Mouse (Mus musculus): ENCODE results near the gene Actr1a. TPM values are rescaled to one million over a fixed set of nuclear protein-coding genes. Genes with fewer than 3 reads are reported as not detected.

Gene Actr1a
- total RNA-seq (2021), result 10 to 100 TPM; 88.4 to 97.0 TPM

GRCm38 (mm10) chr19:46395109-46396009 is at the start of gene Actr1a:
Gene Actr1a (minus strand): TSS chr19:46395748.
- intact Hi-C loops (cut with DNase I), result loop anchor here (1.0 to 5.0 kb wide), 5 partner anchors 48 to 1378 kb away; no protein-coding TSS in a partner anchor
- peak; percentile 96 to 99 for DNase-seq

- intact Hi-C loops (cut with DNase I), result loop anchor here (5.0 to 10.0 kb wide), 2 partner anchors 107 to 139 kb away; partner anchors contain the start of genes Cuedc2 and Nfkb2
- DNase-seq, result peak; percentile 67 to 75
Observed at GRCm38 (mm10) chr19:46444209-46444608, 48.7 kb upstream of the Actr1a start.

GRCm38 (mm10) chr19:46443509-46443908 is 48.0 kb upstream of the Actr1a start:
- no peak for DNase-seq
- intact Hi-C loops (cut with DNase I), result loop anchor here (1.0 to 10.0 kb wide), 3 partner anchors 47 to 139 kb away; partner anchors contain the start of genes Cuedc2, Nfkb2 and Sufu

- DNase-seq, result no peak
Observed at GRCm38 (mm10) chr19:46435492-46435891, 39.9 kb upstream of the Actr1a start.

GRCm38 (mm10) chr19:46434591-46434990 is 39.0 kb upstream of the Actr1a start:
- DNase-seq, result no peak
- intact Hi-C loops (cut with DNase I), result no loop called here

More at GRCm38 (mm10) chr19:46435492-46435891, 39.9 kb upstream of the Actr1a start:
- intact Hi-C loops (cut with DNase I), result no loop called here

GRCm38 (mm10) chr19:46434148-46434547 is 38.6 kb upstream of the Actr1a start:
- DNase-seq, result no peak
- intact Hi-C loops (cut with DNase I), result no loop called here

GRCm38 (mm10) chr19:46433712-46434111 is 38.2 kb upstream of the Actr1a start:
- no peak for DNase-seq
- intact Hi-C loops (cut with DNase I), result no loop called here

GRCm38 (mm10) chr19:46429250-46429649 is 33.7 kb upstream of the Actr1a start:
- intact Hi-C loops (cut with DNase I), result no loop called here
- DNase-seq, result no peak

DNA sequence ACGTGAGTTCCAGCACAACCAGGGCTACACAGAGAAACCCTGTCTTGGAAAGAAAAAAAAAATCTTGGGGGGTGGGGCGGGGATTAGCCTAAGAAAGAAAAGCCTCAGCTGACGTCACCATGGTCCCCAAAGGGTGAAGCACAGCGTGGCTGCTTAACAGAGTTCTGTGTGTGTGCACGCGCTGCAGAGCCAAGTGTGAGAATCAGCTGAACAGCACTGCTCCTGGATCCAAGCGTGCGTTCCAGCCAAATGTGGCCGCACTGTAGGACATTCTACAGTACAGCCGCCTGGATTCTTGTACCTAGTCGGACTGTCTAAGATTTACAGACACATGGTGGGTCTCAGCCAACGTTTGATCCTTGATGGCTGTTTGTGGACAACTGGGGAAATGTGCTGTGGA is 30.9 kb upstream of the Actr1a start:
- no peak for DNase-seq
- intact Hi-C loops (cut with DNase I), result no loop called here

DNA sequence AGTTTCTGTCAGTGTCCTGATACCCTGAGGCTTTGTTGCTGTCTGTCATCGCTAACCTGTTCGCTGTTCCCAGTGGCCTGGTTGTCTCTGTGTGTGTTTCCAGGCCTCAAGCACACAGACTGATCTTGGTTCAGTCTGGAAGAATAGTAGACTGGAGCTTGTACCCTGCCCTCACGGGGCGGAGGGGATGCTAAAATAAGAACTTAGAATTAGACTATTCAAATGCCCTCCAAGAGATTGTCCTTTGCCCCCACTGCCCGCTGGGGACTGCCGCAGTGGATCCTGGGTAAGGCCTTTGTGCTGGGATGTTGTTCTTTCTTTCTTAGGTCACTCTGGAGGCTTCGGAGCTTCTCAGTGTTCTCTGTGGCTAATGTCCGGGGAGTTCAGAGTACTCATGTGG is 29.7 kb upstream of the Actr1a start:
- intact Hi-C loops (cut with DNase I), result no loop called here
- DNase-seq, result no peak

GRCm38 (mm10) chr19:46422384-46423338 is 27.1 kb upstream of the Actr1a start:
- intact Hi-C loops (cut with DNase I), result no loop called here
- no peak for DNase-seq

- no peak for DNase-seq
- intact Hi-C loops (cut with DNase I), result no loop called here
Observed at GRCm38 (mm10) chr19:46420410-46420809, 24.9 kb upstream of the Actr1a start.

GRCm38 (mm10) chr19:46418051-46418450 is 22.5 kb upstream of the Actr1a start:
- DNase-seq, result no peak
- intact Hi-C loops (cut with DNase I), result no loop called here

DNA sequence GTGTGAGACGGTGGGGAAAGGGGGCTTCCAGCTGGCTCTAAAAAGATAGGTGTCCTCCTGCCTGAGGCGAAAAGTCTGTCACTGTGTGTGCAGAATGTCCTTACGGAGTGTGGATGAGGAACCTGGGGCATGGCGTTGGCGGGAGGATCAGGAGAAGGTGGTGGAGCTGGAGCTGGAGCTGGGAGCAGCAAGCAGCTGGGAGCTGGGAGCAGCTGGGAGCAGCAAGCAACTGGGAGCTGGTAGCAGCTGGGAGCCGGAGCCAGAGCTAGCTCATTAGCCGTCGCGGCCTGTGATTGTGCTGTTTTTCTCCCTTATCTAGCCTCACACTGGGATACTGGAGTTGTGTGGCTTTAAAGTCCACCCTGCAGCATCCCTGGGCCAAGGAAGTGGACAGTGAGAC is 20.7 kb upstream of the Actr1a start:
- intact Hi-C loops (cut with DNase I), result no loop called here
- no peak for DNase-seq

- DNase-seq, result no peak
- intact Hi-C loops (cut with DNase I), result no loop called here
Observed at GRCm38 (mm10) chr19:46414486-46414885, 18.9 kb upstream of the Actr1a start.

GRCm38 (mm10) chr19:46413969-46414368 is 18.4 kb upstream of the Actr1a start:
- intact Hi-C loops (cut with DNase I), result no loop called here
- no peak for DNase-seq

DNA sequence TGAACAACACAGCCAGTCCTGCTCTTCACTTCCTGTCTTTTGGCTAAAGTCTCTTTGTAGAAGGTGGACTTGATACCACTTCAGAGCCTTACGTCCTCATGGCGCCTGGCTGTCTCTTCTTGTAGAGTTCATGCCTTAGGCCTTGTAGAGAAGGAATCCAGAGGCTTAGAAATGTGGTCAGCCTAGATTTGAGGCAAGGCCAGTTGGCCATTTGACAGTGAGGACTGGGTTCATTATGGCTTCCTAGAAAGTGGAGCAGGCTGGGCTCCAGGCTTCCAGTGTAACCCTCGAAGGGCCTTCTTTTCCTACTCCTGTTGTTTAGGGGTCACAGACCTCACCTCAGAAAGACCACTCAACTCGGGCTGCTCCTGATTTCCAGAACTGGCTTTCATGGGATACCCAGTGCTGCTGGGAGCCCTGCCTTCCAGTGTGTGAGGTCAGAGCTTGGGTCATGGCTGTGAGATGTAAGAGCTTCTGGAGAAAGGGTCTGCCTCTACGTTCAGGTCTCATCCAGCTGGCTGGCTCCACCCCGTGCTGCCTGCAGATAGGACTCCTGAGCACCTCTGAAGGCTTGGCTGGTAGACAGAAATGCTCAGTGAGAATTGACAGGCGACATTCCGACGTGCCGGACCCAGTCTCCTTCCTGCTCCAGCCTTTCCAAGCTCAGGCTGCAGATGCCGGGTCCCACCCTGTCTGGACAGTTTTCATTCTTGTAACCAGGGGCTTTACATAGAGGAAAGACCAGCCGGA is 16.7 kb upstream of the Actr1a start:
- intact Hi-C loops (cut with DNase I), result no loop called here
- no peak for DNase-seq

- intact Hi-C loops (cut with DNase I), result no loop called here
- DNase-seq, result no peak
Observed at GRCm38 (mm10) chr19:46409506-46409905, 14.0 kb upstream of the Actr1a start.

DNA sequence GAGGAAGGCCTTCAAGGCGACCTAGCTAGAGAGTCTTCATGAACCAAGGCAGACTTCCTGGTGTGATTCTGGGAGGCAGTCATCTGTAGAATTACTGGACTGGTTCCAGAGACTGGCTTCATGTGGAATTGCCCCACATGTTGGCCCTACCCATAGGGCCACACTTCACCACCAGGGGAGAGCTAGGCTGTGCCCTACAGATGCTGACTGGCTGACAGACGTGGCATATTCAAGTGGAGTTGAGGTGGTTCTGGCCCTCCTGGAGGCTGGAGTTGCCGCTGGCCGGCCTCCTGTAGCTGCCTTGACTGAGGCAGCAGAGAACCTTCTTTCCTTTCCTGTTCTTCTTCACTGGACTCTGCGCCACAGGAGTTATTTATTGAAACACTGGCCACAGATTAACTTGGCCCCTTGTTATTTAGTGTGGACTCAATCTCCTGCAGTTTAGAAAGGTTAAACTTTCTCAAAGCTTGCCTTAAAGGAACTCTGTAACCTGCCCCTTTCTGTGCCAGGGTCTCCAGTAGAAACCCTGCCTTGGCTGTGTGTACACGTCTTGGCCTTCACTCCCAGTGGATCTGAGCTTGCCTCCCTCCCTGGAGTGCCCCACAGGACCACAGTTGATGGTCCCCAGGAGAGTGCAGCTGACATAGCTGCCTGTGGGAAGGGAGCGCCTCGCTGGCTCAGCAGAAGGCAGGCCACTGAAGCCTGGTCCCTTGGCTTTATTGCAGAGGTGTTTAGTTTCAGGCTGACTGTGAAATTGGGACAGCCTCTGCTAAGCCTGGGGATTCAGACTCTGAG is 11.2 kb upstream of the Actr1a start:
- no peak for DNase-seq
- intact Hi-C loops (cut with DNase I), result no loop called here
